Mouse (Mus musculus) MEL (cell line): ENCODE results near the gene Cbs.

Source experiments
- CHD2 ChIP-seq: IDR thresholded peaks from 2 replicates; pipeline ENCODE4 v1.6.1; 2011; ENCODE audit warnings: low read length, improper control_type of control experiment
- CTCF ChIP-seq, 3 experiments: IDR thresholded peaks in 2 of 3; conservative IDR thresholded peaks in 1 of 3; 2 replicates each; pipeline ENCODE4 v1.5.1; 2011 to 2012; ENCODE audit warnings: low read length in 3 of 3, low read depth in 2 of 3, mild to moderate bottlenecking in 2 of 3, improper control_type of control experiment in 1 of 3, inconsistent platforms in 1 of 3, mixed read lengths in 1 of 3, moderate library complexity in 1 of 3; ENCODE audit not compliant: control insufficient read depth in 1 of 3, insufficient read depth in 1 of 3, poor library complexity in 1 of 3, severe bottlenecking in 1 of 3
- E2F4 ChIP-seq: IDR thresholded peaks from 2 replicates; pipeline ENCODE4 v1.6.1; 2011; ENCODE audit warnings: low read depth, low read length, improper control_type of control experiment, borderline replicate concordance
- EP300 ChIP-seq, 2 experiments: IDR thresholded peaks; 2 replicates each; pipeline ENCODE4 v1.6.1; 2011; ENCODE audit warnings: improper control_type of control experiment in 2 of 2, low read length in 2 of 2, low read depth in 1 of 2, mild to moderate bottlenecking in 1 of 2
- ETS1 ChIP-seq: IDR thresholded peaks from 2 replicates; pipeline ENCODE4 v1.6.1; 2012; ENCODE audit warnings: low read depth, mild to moderate bottlenecking, inconsistent platforms, low read length, improper control_type of control experiment, moderate library complexity
- GATA1 ChIP-seq: IDR thresholded peaks from 2 replicates; pipeline ENCODE4 v1.6.1; 2011; ENCODE audit warnings: low read depth, low read length, improper control_type of control experiment
- POLR2A ChIP-seq, 2 experiments: IDR thresholded peaks; 2 replicates each; pipeline ENCODE4 v1.6.1; 2011 to 2012; ENCODE audit warnings: low read length in 2 of 2, mild to moderate bottlenecking in 2 of 2, control low read depth in 1 of 2, improper control_type of control experiment in 1 of 2, low read depth in 1 of 2, moderate library complexity in 1 of 2; ENCODE audit not compliant: control insufficient read depth in 1 of 2, insufficient read depth in 1 of 2, poor library complexity in 1 of 2
- SMC3 ChIP-seq: IDR thresholded peaks from 2 replicates; pipeline ENCODE4 v1.6.1; 2011; ENCODE audit warnings: low read depth, low read length, improper control_type of control experiment
- TAL1 ChIP-seq: IDR thresholded peaks from 2 replicates; pipeline ENCODE4 v1.6.1; 2012; ENCODE audit warnings: mild to moderate bottlenecking, inconsistent platforms, low read length, moderate library complexity, mixed read lengths
- UBTF ChIP-seq: IDR thresholded peaks from 2 replicates; pipeline ENCODE4 v1.6.1; 2012; ENCODE audit warnings: low read depth, mild to moderate bottlenecking, inconsistent platforms, low read length, improper control_type of control experiment, moderate library complexity, borderline replicate concordance; ENCODE audit not compliant: insufficient read depth
- ZMIZ1 ChIP-seq: IDR thresholded peaks from 2 replicates; pipeline ENCODE4 v1.6.1; 2012; ENCODE audit warnings: low read depth, mild to moderate bottlenecking, inconsistent platforms, low read length, improper control_type of control experiment, moderate library complexity

GRCm38 (mm10) chr17:31658136-31658467 is 21.1 kb upstream of the Cbs start:
- TF ChIP-seq ZMIZ1 (no peak), TAL1 (no peak), EP300 (IDR thresholded peaks at IDR 0.05; ENCODE audit: low read depth in 1 of 2, low read length in 2 of 2) (no peak), SMC3 (no peak), GATA1 (no peak), CTCF (IDR thresholded peaks at IDR 0.05 in 2 of 3, conservative IDR thresholded peaks at IDR 0.05 in 1 of 3; ENCODE audit: control insufficient read depth in 1 of 3, insufficient read depth in 1 of 3, low read depth in 2 of 3, low read length in 3 of 3, poor library complexity in 1 of 3, severe bottlenecking in 1 of 3) (no peak), CHD2 (no peak), POLR2A (IDR thresholded peaks at IDR 0.05; ENCODE audit: control insufficient read depth in 1 of 2, insufficient read depth in 1 of 2, low read depth in 1 of 2, low read length in 2 of 2, poor library complexity in 1 of 2) (no peak), UBTF (no peak), ETS1 (no peak), E2F4 (no peak)
